Mouse (Mus musculus): ENCODE data around the gene Kcnab2. TPM values are rescaled to one million over a fixed set of nuclear protein-coding genes. Genes with fewer than 3 reads are reported as not detected.
A peak's percentile ranks its signal among the peaks of the same experiment; 100 is the strongest.

Kcnab2 gene
- total RNA-seq (2015; ENCODE audit: low replicate concordance) (5.0 and 8.6 TPM in 2 replicates), total RNA-seq (2017; ENCODE audit: low replicate concordance) (8.9 and 10.9 TPM in 2 replicates)

- ATAC-seq (replicated peaks; ENCODE audit: low FRiP score, poor library complexity, severe bottlenecking) = peak; percentile 60; the same call in 1 of the 2 replicates
Observed at GRCm38 (mm10) chr4:152477466-152478223, at the start of gene Kcnab2. Gene Kcnab2 (minus strand): TSS chr4:152477871.

DNA sequence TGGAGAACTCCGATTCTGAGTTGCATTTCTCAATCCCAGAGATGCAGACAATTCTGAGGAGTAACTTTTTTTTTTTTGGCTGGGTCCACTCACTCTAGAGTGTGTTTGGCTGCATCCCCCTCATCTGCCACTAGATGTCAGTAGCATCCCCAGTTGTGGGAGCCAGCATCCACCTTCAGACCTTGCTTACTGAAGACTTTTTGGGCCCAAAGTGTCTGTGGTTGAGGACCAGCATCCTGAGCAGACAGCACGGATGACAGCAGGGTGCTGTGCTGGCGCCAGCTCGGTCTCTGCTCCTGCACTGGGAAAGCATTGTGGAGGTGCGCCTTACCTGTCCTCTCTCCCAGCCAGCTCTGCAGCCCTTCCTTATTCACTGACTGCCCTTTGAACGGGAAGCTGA, 42.4 kb upstream of the Kcnab2 start:
- ATAC-seq (replicated peaks; ENCODE audit: low FRiP score, poor library complexity, severe bottlenecking) = no peak

- ATAC-seq (replicated peaks; ENCODE audit: low FRiP score, poor library complexity, severe bottlenecking) = no peak
Observed at GRCm38 (mm10) chr4:152519106-152519505, 41.4 kb upstream of the Kcnab2 start.

- no peak for ATAC-seq (replicated peaks; ENCODE audit: low FRiP score, poor library complexity, severe bottlenecking)
Observed at GRCm38 (mm10) chr4:152514884-152515283, 37.2 kb upstream of the Kcnab2 start.

DNA sequence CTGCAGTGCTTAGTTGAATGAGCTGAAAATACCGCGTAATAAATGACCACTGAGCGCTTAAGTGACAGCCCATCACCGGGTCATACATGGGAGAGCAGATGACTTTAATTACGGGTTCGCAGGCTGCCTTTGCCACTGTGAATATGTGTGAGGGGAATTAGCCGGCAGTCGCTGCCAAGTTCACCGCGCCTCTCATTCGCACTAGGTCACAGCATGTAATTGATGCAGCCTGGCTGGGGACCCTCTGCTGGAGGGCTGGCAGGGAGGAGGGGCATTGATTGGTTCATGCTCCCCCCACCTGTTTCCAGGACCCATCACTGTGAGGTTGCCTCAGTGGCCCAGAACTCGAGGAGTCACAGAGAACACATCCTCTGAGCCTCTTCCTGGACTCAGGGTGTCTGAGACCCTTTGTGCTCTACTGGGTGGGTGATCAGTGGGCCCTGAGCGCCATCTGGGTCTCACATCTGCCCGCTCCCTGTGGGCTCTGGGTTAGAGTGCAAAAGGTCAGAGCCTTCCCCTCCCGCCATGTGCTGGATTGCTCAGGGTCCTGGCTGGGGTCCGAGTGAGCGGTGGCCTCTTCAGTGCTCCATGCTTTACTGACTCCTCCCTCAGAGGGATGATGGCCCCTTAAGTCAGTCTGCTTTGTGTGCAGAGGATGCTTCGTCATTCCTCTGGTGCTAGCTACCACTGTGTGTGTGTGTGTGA, 34.7 kb upstream of the Kcnab2 start:
- no peak for ATAC-seq (replicated peaks; ENCODE audit: low FRiP score, poor library complexity, severe bottlenecking)

DNA sequence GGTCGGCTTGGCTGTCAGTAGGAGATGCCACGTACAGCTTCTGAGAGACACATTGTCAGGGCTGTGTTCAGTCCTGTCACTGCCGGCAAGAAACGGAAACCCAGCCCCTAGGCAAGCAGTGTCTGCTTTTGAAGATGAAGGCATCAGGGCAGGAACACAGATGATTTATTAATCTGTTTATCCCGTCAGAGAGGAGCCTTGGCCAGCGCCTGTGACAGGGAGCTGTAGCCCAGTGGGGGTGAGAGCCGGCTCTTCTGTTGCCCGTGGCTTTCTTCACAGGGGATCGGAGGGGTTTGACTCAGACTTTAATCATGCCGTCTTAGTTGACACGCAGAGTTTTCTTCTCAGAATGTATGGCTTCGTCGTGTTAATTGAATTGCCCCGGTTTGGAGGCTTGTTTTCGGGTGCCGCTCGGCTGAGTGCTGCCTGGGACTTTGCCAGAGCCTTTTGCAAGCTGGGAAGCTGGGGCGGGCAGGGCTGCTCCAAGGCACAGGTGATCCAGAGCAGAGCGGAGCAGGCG, 16.7 kb upstream of the Kcnab2 start:
- no peak for ATAC-seq (replicated peaks; ENCODE audit: low FRiP score, poor library complexity, severe bottlenecking)

DNA sequence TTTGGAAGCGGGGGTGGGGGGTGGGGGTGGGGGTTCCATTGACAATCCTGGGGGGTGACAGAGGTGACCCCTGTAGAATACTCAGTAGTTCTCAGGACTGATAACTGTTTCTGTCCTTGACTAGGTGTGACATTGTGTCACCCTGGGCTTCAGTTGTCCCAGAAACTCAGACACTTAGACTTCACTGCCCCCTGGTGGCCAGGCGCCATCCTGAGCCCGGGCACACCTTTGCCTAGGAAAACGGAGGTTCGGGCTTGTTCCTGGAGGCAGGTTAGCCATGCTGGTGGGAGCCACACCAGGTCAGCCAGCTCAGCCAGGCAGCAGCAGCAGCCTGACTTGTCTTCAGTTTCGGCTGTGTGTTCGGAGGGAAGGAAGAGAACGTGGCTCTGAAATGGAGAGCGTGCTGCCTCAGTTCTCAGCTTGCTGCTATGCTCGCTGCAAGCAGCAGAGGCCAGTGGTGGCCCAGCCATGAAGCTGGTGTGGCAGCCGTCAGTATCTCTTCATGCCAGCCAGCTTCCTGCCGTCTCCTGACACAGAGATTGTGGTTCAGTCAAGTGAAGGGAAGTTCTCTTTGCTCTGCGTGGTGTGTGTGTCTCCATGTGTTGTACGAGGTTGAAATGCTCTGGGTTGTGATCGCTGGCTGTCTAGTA, 13.7 kb upstream of the Kcnab2 start:
- no peak for ATAC-seq (replicated peaks; ENCODE audit: low FRiP score, poor library complexity, severe bottlenecking)

- ATAC-seq (replicated peaks; ENCODE audit: low FRiP score, poor library complexity, severe bottlenecking) = no peak
Observed at GRCm38 (mm10) chr4:152490311-152490710, 12.6 kb upstream of the Kcnab2 start.

GRCm38 (mm10) chr4:152488046-152488445, 10.4 kb upstream of the Kcnab2 start:
- ATAC-seq (replicated peaks; ENCODE audit: low FRiP score, poor library complexity, severe bottlenecking) = no peak

DNA sequence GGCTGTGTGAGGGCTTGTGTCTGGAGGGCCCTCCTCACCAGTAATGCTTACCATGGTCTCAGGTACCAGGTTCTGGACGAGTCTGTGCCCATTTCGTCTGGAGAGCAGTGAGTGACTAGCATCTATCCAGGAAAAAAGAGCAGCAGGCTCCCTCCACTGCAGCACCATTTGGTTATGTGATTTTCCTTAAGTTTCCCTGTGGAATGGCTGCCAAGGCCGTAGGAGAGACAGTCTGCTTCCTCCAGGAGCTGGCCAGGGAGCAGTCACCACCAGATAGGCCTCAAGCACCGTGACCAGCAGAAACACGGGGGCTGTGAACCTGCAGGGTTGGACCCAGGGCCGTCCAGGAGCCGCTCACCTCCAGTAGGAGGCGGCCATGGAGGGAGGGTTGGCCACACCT, 2.8 kb upstream of the Kcnab2 start:
- no peak for ATAC-seq (replicated peaks; ENCODE audit: low FRiP score, poor library complexity, severe bottlenecking)

DNA sequence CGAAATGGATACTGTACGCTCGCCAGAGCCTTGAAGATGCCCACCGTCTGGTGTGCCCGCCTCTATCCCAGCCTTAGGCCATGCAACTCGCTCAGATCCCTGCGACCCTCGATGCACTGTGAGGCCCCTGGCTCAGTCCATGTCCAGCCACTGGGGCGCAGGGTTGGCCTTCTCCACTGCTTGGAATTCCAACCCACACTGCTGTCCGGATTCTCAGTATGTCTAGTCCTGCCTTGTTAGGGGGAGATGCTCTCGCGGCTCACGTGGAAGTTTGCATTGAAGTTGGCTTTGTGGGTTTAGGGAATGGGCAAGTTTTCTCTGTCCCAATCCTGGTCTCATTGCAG, 525 bp upstream of the Kcnab2 start:
- no peak for ATAC-seq (replicated peaks; ENCODE audit: low FRiP score, poor library complexity, severe bottlenecking)

- ATAC-seq (replicated peaks; ENCODE audit: low FRiP score, poor library complexity, severe bottlenecking) = no peak
Observed at GRCm38 (mm10) chr4:152477106-152477465, 585 bp downstream of the Kcnab2 start.

DNA sequence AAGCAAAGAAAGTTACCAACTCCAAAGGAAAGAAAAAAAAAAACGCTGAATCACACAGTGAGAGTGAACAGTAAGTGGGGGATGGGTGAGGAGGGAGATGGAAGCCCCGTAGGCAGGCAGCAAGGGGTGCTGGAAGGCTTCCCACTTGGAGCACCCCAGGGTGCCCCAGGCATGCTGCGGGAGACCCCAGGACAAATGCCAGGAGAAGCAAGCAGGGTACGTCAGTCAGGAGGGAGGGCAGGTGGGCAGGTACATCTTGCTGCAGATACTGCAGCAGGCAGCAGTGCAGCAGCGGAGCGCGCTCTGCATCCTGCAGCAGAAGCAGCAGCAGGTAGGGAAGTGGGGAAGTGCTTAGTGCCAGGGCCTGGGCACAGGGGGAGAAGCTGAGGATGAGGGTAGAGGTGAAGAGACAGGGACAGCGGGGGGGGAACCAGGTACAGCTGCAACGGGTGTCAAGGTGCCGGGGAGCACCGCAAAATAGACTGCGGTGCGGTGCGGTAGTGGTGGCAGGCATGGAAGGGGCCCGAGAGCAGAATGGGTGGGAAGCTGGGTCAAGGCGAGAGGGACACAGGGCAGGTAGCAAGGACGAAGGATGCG, 1.1 kb downstream of the Kcnab2 start, which contains the start of gene Nphp4:
TSS of gene Nphp4 (plus strand) at position 280 of the 597 bp plus-strand sequence.
- ATAC-seq (replicated peaks; ENCODE audit: low FRiP score, poor library complexity, severe bottlenecking) = no peak

DNA sequence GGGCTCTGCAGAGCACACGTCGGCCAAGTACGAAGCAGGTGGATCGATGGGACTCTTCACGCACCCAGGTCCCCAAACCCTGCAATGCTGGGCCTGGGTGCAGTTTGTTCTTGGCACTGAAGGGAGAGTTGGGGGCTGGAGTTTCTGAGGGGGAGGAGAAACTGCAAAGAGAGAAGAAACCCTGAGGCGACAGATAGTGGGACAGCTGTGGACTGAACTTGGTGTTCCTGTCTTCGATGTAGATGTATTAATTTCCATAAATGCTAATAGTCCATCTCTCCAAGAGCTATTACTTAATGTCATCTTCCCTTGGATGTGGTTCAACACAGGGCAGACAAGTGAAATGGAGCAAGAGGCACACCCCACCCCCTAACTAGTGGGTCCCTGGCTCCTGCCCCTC, 1.7 kb downstream of the Kcnab2 start:
- no peak for ATAC-seq (replicated peaks; ENCODE audit: low FRiP score, poor library complexity, severe bottlenecking)

- no peak for ATAC-seq (replicated peaks; ENCODE audit: low FRiP score, poor library complexity, severe bottlenecking)
Observed at GRCm38 (mm10) chr4:152467951-152468350, 9.7 kb downstream of the Kcnab2 start.

DNA sequence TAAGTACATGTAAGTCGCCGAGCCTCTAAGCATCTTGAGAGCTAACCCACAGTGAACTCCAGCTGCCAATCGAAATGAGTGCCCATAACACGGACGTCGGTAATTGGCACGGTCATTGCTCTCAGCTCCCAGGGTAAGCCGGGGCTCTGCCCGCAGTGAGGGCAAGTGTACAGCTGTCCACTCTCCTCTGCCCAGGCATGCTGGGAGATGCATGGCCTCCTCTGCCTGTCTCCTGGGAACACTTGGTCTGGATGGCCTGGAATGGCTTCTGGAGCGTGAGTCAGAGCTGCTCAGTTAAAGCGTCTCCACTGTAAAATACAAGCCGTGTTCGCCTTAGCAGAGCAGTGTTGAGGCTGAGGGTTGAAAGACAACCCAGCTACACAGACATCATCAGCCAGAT, 11.1 kb downstream of the Kcnab2 start:
- no peak for ATAC-seq (replicated peaks; ENCODE audit: low FRiP score, poor library complexity, severe bottlenecking)

- ATAC-seq (replicated peaks; ENCODE audit: low FRiP score, poor library complexity, severe bottlenecking) = no peak
Observed at GRCm38 (mm10) chr4:152465116-152465515, 12.6 kb downstream of the Kcnab2 start.

- ATAC-seq (replicated peaks; ENCODE audit: low FRiP score, poor library complexity, severe bottlenecking) = no peak
Observed at GRCm38 (mm10) chr4:152463147-152463546, 14.5 kb downstream of the Kcnab2 start.

GRCm38 (mm10) chr4:152462516-152462915, 15.2 kb downstream of the Kcnab2 start:
- no peak for ATAC-seq (replicated peaks; ENCODE audit: low FRiP score, poor library complexity, severe bottlenecking)

- ATAC-seq (replicated peaks; ENCODE audit: low FRiP score, poor library complexity, severe bottlenecking) = no peak
Observed at GRCm38 (mm10) chr4:152457673-152458072, 20.0 kb downstream of the Kcnab2 start.
